Mouse (Mus musculus) frontal cortex, postnatal 14 days (tissue): Measurements from ENCODE around the gene Prdx2.

Experiments used
- DNase-seq, 2 experiments: peaks; one replicate each; pipeline ENCODE4 v3.0.0; 2022; ENCODE audit warnings: low spot score in 2 of 2

Gene Prdx2

DNA sequence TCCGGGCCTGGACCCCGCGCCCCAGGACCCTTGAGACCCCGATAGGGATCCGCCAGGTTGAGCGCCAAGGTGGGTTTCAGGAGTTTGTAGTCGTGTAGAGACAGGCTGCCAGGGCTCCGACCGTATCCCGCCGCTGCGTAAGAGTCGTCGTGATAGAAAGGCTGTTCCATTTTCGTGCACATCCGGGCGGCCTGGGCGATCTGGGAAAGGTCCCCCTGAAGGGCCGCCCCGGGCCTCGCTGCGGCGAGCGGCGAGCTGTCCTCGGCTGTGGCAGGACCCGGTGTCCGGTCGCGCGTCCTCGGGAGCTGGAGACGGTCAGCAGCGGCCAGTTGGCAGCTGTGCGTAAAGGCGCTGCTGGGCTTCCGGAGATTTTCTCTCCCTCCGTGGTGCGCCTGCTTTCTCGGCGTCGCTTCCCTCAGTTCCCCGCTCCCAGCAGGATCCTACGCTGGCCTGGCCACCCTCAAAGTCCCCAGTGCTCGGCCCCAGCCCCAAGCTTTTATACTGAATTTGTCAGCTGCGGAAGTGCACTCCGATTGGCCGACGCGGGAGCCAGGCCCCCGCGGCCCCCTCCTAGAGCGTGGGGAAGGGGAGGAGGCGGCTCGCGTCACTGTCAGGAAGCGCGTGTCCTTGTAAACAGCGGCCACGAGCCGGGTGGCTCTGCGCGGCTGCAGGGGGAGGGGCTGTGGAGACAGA is 9.0 kb downstream of the Prdx2 start, which contains the start of gene Junb:
Junb (minus strand) TSS at position 471 of the 693 bp plus-strand sequence.
- peak; percentile 92 to 93 for DNase-seq

DNA sequence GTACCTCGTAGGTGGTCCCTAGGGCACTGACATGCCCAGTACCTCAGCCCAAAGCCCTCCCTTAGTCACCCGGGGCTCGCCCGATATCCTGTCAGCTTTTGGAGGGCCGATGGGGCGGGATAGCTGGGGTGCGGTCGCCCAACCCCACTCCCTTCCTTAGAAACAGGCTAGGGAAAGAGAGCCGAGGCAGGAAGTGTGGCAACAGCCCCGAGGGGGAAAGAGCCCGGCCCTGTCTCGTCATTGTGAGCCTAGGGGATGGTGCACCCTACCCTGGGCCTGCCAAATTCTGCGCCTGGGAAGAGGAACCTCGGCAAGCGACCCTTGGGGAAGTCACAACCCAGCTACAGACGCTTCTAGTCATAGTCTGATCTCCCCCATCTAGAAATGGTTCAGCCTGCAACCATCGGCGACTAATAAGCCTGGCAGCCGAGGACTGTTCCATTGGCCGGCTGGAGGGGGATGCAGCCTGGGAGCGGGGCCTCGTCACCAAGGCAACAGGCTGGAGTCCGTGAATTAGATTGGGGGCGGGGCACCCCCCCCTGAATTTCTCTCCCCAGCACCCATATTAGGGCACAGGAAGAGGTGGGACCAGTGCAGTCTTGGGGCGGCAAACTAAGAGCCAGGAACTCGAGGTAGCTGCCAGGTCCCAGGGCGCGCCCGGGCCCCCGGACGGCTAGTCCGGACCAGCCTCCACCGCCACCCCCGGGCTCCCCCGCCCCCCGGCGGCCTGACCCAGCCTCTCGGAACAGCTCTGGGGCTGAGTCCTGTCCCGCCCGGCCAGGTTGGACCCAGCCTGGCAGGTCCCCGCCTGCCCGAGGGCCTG is 10.4 kb downstream of the Prdx2 start:
- DNase-seq, result peak; percentile 82 to 91

DNA sequence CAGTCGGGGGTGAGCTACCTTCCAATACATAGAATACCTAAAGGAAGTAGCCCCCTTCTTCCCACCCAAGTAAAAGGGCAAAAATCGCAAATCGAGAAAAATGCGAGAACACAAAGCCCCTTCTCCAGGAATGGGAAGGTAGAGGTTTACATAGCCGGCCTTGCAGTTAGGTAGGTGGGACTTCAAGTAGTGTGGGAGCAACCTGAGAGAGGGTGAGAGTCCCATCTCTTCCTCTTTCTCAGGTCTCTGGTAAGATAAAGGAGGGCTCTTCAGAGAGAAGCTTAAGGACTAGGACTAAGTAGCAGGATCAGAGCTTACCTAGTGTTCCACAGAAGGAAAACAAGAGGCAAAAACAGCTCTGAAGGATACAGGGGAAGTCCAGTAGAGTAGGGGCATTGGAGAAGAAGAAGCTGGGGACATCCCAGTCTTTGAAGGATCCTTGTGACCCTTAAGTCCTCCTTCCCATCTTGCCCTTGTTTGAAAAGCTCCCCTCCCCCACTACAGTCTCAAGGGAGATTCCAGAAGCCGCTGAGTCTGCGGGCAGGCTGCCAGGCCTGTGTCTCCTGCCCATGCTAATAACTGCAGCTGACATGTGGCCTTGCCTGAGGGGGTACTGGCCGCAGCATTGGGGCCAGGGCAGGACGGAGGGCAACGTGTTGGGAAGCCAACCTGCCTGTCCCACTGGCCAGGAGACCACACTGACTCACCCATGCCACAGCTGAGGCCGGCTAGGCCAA is 11.4 kb downstream of the Prdx2 start:
- DNase-seq, result peak in 1 of 2 experiments; percentile 49

DNA sequence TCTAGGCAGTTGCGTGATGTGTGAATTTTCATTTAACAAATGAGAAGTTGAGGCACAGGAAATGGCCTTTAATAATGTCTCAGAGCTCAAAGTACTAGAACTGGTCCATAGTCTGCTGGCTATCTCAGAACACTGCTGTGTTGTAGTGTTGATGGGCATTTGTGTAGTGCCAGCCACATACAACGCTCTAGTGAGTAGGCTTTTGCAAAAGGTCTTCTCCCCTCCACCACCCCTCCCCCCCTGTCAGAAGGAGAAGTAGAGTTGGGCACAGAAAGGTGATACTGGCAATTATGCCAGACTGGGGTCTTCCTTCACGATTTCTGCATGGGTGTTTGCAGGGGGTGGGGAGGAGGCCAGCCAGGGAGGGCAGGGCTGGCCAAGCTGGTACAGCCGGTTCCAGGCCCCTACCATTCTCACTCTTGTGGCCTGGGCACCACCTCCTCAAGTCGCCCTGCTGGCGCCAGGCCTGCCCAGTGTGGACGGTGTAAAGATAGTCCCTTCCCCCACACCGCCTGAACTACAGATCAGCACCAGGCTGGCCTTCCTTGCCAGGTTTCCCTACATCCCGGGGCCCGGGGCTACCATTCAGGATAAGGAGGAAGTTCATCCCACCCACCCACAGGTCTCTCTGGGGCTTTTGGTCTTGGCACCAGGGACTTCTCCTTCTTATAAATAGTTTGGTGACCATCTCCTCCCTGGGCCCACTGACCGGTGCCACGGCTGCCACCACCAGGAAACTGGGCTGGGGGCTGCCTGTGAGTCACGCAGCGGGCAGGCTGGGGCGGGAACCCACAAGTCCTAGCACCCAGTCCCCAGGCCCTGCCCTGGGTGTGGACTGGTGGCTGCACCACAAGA is 12.5 kb downstream of the Prdx2 start:
- no peak for DNase-seq

DNA sequence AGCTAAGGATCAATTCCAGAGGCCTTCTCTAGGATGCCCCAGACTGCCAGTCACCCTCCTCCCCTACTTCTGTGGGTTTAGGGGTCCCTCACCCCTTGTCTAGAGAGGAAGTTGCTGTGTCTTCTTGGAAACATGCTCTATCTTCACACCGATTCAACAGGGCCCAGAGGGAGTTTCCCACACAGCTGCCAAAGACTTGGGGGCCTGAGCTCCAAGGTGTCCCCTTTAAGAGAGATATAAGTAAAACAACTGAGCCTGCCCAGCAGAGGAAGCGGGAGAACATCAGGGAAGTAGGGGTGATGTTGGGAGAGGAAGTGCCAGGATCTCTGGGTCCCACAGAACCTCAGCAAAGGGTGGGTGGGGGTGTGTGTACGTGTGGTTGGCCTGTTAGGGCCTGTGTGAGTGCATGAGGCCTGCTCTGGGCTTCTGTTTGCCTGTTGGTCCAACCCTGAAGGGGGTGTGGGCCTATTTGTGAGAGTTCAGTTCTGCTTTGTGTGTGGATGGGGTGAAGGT is 13.2 kb downstream of the Prdx2 start:
- DNase-seq, result no peak

DNA sequence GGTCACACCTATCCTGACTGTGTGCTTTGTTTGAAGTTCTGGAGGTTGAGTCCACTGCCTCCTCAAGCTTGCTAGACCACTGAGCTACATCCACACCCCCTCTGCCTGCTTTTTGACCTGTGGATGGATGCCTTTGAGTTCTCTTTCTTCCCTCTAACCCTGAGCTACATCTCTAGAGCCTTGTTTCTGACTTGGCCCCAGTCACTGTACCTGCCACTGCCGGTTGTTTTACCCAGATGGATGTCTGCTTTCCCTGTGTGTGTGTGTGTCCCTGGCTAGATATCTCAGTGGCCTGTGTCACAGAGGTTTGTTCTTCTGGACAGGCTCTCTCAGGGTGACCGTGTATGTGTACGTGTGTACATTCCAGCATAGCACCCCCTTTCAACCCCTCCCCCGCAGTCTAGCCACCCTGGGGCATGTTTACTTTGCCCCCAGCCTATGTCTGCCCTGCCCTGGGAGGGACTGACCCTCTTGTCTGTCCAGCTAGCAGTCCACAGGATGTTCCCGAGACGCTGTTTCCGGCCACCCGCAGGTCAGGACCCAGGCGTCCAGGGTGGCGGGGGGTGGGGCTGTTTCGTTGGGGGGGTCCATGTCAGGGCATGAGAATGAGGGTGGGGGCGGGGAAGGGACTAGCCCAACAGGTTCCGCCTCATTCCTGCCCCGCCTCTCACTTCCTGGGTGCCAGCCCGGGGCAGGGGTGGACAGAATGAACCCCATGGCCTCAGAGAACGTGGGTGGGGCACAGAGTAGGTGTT is 15.1 kb downstream of the Prdx2 start:
- DNase-seq, result no peak

DNA sequence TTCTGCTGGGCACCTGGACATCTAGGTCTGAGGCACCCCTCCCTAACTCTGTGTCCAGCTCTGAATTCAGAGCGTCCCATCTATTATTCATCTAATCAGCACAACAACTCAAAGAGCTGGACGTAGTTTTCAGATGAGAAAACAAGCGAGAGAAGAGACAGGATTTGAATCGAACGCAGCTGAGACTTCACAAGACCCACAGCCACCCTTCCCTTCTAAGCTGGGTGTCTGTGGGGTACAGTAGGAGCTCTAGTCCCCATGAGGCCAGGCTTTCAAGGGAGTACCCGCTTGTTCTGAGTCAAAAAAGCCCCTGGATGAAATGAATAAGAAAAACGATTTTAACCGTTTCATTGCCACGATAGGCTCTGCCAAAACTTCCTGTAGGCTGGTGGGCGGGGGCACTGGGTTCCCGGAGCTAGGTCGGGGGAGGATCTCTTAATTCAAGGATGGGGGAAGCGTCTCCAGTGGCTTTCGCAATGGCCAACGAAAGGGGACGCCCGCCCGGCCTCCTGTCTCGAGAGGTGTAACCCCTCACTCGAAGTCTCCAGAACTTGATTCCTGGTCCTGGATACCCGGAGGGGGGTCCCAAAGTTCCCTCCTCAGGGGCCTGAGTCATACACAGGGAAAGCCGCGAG is 15.8 kb downstream of the Prdx2 start:
- DNase-seq, result no peak

DNA sequence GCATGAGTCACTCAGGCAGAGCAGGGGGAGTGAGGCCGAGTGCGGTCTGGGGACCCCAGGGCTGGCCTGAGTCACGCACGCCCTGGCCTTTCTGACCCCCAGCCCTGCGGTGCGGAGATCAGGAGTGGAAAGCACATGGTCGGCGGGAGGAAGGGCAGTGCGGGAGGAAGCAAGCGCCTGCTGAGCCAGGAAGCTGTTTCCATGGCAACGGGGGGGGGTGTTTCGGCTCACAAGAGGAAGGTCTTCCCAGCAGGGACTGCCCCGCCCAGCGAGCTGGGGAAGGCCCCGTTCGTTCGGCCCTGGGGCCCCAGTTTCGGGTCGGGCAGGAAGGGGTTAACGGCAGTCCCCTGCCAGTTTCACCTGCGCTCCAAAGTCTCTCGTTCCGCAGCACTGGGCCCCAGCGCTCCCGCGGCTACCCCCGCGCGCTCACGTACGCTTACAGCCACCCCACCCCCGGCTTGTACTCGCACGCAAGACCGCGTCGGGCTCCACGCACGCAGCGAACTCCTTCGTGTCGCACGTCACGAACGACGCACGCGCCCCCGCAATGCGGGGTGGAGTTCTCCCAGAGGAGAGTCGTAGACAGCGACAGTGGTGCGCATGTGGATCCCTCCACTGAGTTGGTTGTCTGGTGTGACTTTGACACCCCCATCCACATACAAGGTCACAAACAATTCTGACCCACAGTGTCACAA is 16.4 kb downstream of the Prdx2 start:
- DNase-seq, result peak; percentile 90 to 92

DNA sequence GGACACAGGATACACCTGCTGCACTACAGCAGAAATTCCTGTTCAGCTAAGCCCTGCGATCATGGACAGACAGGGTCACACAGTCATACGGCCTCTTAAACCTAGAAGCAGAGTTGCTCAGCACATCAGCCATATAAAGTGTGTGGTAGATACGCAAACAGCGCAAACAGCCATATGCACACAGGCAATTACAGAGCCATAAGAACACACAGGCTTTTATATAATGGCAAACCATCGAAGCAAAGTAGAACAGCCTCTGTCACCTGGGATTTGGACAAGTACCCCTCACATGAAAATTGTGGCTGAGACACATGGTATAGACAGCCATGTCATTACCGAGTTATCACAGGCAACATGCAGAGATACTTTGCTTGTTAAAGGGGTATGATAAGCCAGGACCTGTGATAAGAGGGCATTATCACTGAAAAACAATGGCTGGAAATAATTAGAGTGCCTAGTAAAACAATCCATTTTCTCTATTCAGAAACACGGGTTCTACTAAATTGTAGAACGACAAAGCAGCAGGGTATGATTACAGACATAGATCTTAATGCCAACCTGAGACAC is 17.1 kb downstream of the Prdx2 start:
- no peak for DNase-seq

DNA sequence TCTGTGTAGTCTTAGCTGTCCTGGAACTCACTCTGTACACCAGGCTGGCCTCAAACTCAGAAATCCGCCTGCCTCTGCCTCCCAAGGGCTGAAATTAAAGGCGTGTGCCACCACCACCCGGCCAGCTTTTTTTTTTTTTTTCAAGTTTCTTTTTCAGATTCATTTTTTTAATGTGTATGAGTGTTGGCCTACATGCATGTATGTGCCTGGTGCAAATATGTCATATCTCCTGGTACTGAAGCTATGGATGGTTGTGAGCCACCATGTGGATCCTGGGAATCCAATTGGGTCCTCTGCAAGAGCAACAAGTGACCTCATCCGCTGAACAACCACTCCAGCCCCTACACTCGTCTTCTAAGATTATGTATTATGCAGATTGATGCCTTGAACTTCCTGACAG is 18.0 kb downstream of the Prdx2 start:
- no peak for DNase-seq

DNA sequence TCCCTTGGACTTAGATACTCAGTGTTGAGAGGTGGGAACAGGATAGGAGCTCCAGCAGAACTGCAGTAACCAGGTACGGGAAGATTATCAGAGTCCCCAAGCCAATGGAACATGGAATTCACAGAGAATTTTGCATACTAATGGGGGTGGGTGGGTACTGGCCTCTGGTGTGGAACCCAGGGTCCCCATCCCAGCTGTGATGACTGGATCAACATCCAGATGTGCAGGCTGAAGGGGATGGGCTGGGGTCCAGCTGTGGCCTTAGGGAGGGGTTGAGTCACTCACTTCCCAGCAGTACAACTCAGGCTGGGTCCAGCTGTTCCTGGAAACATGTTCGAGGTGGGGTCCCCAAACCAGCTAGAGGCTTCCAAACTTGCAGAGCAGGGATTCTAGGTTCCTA is 18.5 kb downstream of the Prdx2 start:
- DNase-seq, result no peak

DNA sequence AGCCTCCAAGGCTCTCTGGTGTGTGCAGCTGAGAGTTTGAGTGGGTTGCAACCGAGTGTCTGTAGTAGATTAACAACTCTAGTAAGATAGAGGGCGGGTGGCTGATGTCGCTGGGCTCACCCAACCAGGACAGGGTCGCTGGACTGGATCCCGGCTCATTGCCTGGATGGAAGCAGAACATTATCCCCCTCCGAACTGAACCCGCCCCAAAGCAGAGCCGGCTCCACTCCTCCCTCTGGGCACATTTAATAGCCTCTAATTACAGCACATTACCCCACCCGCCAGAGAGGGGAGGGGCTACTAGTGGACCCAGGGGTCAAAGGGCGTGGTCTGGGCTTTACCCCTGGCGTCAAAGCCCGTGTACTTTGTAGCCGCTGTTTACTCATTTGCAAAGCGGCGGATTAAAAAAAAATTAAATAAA is 19.9 kb downstream of the Prdx2 start:
- DNase-seq, result no peak

DNA sequence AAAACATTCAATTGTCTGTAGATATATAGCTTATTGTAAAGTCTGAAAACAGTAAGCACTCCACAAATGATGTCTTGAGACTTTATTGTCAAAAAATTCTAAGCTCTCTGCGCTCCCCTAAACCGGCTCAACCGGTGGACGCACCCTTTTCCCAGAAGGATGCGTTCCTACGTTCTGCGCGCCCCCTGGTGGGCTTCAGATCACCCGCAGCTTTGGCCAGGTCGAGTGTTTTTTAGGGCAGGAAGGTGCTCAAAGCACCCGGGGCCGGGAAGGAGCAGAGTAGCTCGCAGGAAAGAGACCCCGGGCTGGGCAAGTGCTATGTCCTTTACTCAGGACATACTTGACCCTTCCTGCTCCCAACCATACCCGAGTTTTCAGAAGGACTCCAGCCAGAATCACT is 20.4 kb downstream of the Prdx2 start:
- peak; percentile 83 to 88 for DNase-seq

DNA sequence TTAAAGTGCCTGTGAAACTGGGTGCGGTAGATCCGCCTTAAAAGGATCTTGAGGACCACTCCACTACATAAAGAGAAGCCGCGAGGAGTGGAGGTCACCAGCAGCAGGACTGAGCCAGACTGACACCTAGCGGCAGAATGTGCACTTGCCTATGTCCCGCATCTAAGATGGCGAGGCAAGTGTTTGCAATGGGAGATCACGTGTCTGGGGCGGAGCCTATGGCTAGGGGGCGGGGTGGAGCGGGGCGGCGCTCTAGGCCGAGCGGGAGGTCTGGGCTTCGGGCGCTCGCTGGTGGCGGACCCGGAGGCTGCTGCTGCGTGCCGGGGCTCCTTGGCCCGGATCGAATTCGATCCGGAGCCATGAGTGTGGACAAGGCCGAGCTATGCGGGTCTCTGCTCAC is 21.0 kb downstream of the Prdx2 start, which contains the start of gene Hook2:
Hook2 (plus strand) TSS at position 255 of the 400 bp plus-strand sequence.
- DNase-seq, result peak; percentile 96 to 97

DNA sequence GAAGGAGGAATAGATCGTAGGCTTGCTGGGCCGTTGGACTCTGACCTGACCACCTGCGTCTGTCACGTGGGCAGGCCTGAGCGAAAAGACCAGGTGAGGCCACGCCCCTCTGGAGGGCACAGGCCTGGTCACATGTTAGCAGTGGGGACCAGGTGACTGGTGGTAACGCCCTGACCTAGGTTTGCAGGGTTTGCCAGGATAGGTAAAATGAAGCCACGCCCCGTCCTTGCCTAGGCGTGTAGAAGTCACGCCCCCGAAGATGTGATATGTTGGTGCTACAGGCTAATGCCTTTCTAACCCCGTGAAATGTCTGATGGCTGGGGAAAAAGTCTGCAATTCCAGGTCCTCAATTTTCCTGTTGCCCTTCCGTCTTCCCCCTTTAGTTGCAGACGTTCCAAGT is 21.4 kb downstream of the Prdx2 start:
- no peak for DNase-seq

DNA sequence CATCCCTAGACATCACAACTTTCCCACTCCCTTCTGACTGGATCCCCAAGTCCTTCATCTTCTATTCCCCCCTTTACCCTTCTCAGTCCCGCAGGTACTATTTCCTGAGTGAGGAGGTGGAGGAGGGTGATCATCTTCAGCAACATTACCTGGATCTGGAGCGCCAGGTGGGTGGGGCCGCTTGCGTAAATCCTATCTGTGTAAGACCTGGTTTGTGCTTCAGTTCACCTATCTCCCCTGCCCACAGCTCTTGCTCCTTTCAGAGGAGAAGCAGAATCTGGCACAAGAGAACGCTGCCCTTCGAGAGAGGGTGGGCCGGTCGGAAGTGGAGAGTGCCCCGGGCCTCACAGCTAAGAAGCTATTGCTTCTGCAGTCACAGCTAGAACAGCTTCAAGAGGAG is 25.0 kb downstream of the Prdx2 start:
- no peak for DNase-seq

DNA sequence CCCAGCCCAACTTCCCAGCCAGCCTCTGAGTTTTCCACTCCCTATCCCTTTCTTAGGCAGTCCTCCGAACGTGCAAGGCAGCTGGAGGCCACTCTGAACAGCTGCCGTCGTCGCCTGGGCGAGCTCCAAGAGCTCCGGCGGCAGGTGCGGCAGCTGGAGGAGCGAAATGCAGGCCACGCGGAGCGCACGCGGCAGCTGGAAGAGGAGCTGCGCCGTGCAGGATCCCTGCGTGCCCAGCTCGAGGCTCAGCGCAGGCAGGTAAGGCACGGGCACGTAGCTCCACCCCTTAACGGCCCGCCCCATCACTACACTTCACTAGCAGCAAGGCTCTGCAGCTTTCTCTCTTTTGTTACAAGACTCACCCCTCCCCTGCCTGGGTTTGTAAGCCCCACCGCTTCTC is 26.3 kb downstream of the Prdx2 start:
- DNase-seq, result no peak

DNA sequence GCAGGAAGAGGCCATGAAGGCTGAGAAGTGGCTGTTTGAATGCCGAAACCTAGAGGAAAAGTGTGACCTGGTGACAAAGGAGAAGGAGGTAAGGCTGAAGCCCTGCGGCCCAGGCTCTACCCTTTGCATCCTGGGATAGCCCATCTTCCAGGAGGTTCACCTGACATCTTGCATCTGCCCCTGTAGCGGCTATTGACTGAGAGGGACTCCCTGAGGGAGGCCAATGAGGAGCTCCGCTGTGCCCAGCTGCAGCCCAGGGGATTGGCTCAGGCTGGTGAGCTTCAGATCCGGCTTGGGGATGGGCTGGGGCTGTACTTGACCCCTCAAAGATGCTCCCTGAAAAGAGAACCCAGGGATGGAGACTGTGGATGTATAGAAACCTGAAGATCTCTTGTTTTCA is 27.6 kb downstream of the Prdx2 start:
- no peak for DNase-seq
